Mouse (Mus musculus) megakaryocyte, embryonic 14.5 days (primary cell): ENCODE measurements around the gene Foxc2.

Experiments
- FLI1 ChIP-seq: IDR thresholded peaks from 2 replicates; pipeline ENCODE4 v1.6.1; 2012; ENCODE audit warnings: low read length, inconsistent platforms, mixed read lengths
- GATA1 ChIP-seq: IDR thresholded peaks from 3 replicates; pipeline ENCODE4 v1.6.1; 2012; ENCODE audit warnings: mixed read lengths, low read length, inconsistent platforms, borderline replicate concordance

DNA sequence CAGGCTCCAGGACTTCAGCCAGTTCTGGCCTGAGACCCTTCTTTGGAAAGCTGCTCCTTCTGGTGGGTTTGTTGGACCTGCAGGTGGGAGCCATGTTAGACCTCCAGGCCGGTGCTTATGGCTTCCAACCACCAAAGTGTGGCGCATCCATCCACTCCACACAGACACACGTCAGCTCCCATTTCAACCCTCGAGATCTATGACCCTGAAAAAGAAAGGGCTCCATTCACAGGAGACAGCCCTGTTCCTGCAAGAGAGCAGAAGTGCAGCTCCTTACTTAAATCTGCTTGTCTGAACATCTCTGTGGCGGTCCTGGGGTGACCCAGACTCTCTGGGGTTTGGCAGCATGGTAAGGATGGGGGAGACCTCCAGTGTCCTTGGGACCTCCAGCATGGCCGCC is 22.5 kb upstream of the Foxc2 start:
- TF ChIP-seq GATA1, result no peak
- TF ChIP-seq FLI1, result no peak
